Mouse (Mus musculus) spleen, adult 2 months (tissue): ENCODE data around the gene Necab2.

Experiments used
- CTCF ChIP-seq: fragments of 200-500 bp; IDR thresholded peaks from 2 replicates; pipeline ENCODE4 v1.5.1; 2011; ENCODE audit warnings: mild to moderate bottlenecking, inconsistent platforms; ENCODE audit not compliant: insufficient read depth, insufficient read length, insufficient replicate concordance; ENCODE audit errors: extremely low read depth
- POLR2A ChIP-seq: fragments of 200-500 bp; IDR thresholded peaks from 2 replicates; pipeline ENCODE4 v1.6.1; 2011; ENCODE audit warnings: low read depth, low read length, inconsistent platforms

DNA sequence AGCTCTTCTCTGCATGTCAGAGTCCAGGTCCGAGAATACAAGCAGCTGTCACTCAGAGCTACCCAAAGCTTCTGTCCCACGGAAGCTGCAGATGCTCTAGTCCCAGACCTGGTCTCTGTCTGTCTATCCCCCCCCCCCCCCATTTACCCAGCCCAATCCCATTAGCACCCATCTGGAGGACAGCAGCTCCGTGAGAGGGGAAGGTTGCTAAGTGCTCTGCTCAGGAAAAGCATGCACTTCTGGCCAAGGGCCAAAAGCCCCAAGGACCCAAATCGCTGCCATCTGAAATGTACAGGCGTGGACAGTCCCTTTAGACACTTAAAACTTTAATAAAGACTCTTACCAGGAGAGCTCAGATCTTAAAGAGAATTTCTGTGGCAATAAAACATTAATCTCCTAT, 70.2 kb downstream of the Necab2 start:
- no peak for TF ChIP-seq POLR2A
- no peak for TF ChIP-seq CTCF
